Mouse (Mus musculus) lung, embryonic 16.5 days (tissue): ENCODE results near the gene Ppp1r10. TPM values are rescaled to one million over a fixed set of nuclear protein-coding genes. Genes with fewer than 3 reads are reported as not detected.

Experiments
- ATAC-seq: fragments of 200-750 bp; cut with Nextera tagmentation; 2 replicates; pipeline ENCODE4 v1.8.0; 2017; ENCODE audit warnings: low read depth, mild to moderate bottlenecking, moderate library complexity
- H3K27ac ChIP-seq: fragments of 300-500 bp; sonication (generic); 2 replicates; pipeline ENCODE4 v1.5.1; 2014; ENCODE audit warnings: mild to moderate bottlenecking, control low read depth, low read length
- H3K27me3 ChIP-seq: fragments of 300-500 bp; sonication (generic); 2 replicates; pipeline ENCODE4 v1.6.1; 2014; ENCODE audit warnings: low read depth, low read length, mixed read lengths; ENCODE audit not compliant: control insufficient read depth, insufficient read depth
- H3K36me3 ChIP-seq: fragments of 300-500 bp; sonication (generic); 2 replicates; pipeline ENCODE4 v1.6.1; 2014; ENCODE audit warnings: low read length; ENCODE audit not compliant: control insufficient read depth, insufficient read depth
- H3K4me1 ChIP-seq: fragments of 300-500 bp; sonication (generic); replicated peaks from 2 replicates; pipeline ENCODE4 v1.6.1; 2014; ENCODE audit warnings: low read length, mixed read lengths; ENCODE audit not compliant: control insufficient read depth, insufficient read depth
- H3K4me2 ChIP-seq: fragments of 300-500 bp; sonication (generic); 2 replicates; pipeline ENCODE4 v1.6.1; 2014; ENCODE audit warnings: low read depth, low read length, control low read depth
- H3K4me3 ChIP-seq: fragments of 300-500 bp; sonication (generic); 2 replicates; pipeline ENCODE4 v1.5.1; 2014; ENCODE audit warnings: mild to moderate bottlenecking, low read length, control low read depth
- H3K9ac ChIP-seq: fragments of 300-500 bp; sonication (generic); 2 replicates; pipeline ENCODE4 v1.6.1; 2014; ENCODE audit warnings: low read length, control low read depth
- H3K9me3 ChIP-seq: fragments of 300-500 bp; sonication (generic); 2 replicates; pipeline ENCODE4 v1.6.1; 2016; ENCODE audit warnings: low read length; ENCODE audit not compliant: control insufficient read depth
- WGBS: fragments of 180-500 bp; shearing (Covaris S2); extraction: QIAGEN DNeasy Blood & Tissue Kit; methylation state at CpG from one replicate; pipeline ENCODE4 v1.1.7; 2014; 5-methylcytosine and 5-hydroxymethylcytosine counted together
- polyA plus RNA-seq: library from polyadenylated mRNA; unstranded; fragments of >200 nt; fragmentation: Nextera tagmentation; extraction: Ambion mirVana; gene quantifications from 2 replicates; pipeline ENCODE4 v1.2.1, GENCODE M21; 2015

Ppp1r10 gene
- polyA plus RNA-seq, 1 experiment from 2014 or later = 40.5 TPM

GRCm38 (mm10) chr17:35900636-35901035 is 15.6 kb upstream of the Ppp1r10 start:
- Histone ChIP-seq H3K4me3 (no peak overlapping the region), H3K4me2 (no peak overlapping the region), H3K36me3 (peaks cover 8% of the 10 kb centered on the region; the same call in 1 of the 2 replicates), H3K4me1 (peaks cover 10% of the 10 kb centered on the region), H3K9ac (no peak overlapping the region), H3K27ac (no peak overlapping the region), H3K27me3 (no peaks in the 10 kb centered on the region), H3K9me3 (no peaks in the 10 kb centered on the region)
- no peak for ATAC-seq
- 86% methylated on average over 3 of the region's 3 CpGs for WGBS

- WGBS = 79% methylated on average over 9 of the region's 9 CpGs
- no peak overlapping the region for H3K4me3 ChIP-seq
- no peaks in the 10 kb centered on the region for H3K27me3 ChIP-seq
- H3K27ac ChIP-seq = peak overlapping the region; percentile 45
- no peak overlapping the region for H3K4me2 ChIP-seq
- H3K9me3 ChIP-seq = no peaks in the 10 kb centered on the region
- H3K4me1 ChIP-seq = peaks cover 5% of the 10 kb centered on the region
- no peak overlapping the region for H3K9ac ChIP-seq
- peaks cover 16% of the 10 kb centered on the region for H3K36me3 ChIP-seq
- ATAC-seq = peak; percentile 65
Measured at GRCm38 (mm10) chr17:35903343-35903991, 12.8 kb upstream of the Ppp1r10 start.

GRCm38 (mm10) chr17:35903992-35904355 is 12.3 kb upstream of the Ppp1r10 start:
- H3K4me2 ChIP-seq = no peak overlapping the region
- peak overlapping the region; percentile 45; the same call in 1 of the 2 replicates for H3K27ac ChIP-seq
- H3K4me3 ChIP-seq = no peak overlapping the region
- no peaks in the 10 kb centered on the region for H3K9me3 ChIP-seq
- ATAC-seq = no peak
- peaks cover 16% of the 10 kb centered on the region for H3K36me3 ChIP-seq
- peaks cover 10% of the 10 kb centered on the region for H3K4me1 ChIP-seq
- H3K27me3 ChIP-seq = no peaks in the 10 kb centered on the region
- 68% methylated on average over 4 of the region's 4 CpGs for WGBS
- H3K9ac ChIP-seq = no peak overlapping the region

- WGBS = 86% methylated on average over 1 of the region's 1 CpGs
- H3K4me1 ChIP-seq = peaks cover 16% of the 10 kb centered on the region
- no peak for ATAC-seq
- no peak overlapping the region for H3K4me3 ChIP-seq
- H3K27me3 ChIP-seq = no peaks in the 10 kb centered on the region
- no peaks in the 10 kb centered on the region for H3K9me3 ChIP-seq
- H3K9ac ChIP-seq = no peak overlapping the region
- H3K27ac ChIP-seq = no peak overlapping the region
- H3K4me2 ChIP-seq = no peak overlapping the region
- H3K36me3 ChIP-seq = peaks cover 16% of the 10 kb centered on the region
Measured at GRCm38 (mm10) chr17:35905587-35905986, 10.6 kb upstream of the Ppp1r10 start.

- no peaks in the 10 kb centered on the region for H3K27me3 ChIP-seq
- no peak overlapping the region for H3K4me2 ChIP-seq
- H3K9me3 ChIP-seq = no peaks in the 10 kb centered on the region
- ATAC-seq = no peak
- peaks cover 16% of the 10 kb centered on the region for H3K4me1 ChIP-seq
- H3K27ac ChIP-seq = no peak overlapping the region
- WGBS = 67% methylated on average over 2 of the region's 2 CpGs
- H3K4me3 ChIP-seq = no peak overlapping the region
- no peak overlapping the region for H3K9ac ChIP-seq
- H3K36me3 ChIP-seq = peaks cover 18% of the 10 kb centered on the region
Measured at GRCm38 (mm10) chr17:35907609-35908008, 8.6 kb upstream of the Ppp1r10 start.

DNA sequence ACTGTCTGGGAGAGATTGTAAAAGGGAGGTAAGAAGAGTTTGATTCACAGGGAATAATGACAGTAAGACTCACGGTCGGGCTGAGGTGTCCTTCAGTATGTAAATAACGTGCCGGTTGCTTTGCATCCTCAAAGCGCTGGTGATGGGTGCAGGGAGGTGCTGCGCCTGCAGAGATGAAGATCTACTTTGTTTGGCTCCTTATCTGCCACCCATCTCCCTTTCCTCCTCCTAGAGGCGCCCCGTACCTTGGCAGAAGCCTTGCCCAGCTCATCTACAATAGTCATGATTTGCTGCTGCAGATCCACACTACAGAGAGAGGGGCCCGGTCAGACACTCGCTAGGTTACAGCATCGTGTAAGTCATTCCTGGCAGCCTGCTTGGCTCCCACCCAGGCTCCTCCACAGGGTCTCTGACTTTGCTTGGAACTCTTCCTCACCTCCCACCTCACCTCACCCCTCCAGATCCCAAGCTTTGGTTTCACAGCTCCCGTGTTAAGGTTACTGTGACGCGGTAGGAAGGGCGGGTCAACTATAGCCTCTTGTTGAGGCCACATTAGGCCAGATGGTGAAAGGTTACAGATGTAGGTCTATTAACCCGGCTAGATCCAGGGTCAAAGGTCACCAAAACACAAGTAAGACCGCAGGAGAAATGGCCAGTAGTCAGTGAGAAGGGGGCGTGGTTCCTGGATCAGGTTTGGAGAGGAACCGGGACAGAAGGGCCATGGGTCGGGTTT is 6.9 kb upstream of the Ppp1r10 start:
- ATAC-seq = peak; percentile 44
- Histone ChIP-seq H3K27ac (peak overlapping the region; percentile 11), H3K4me3 (peak overlapping the region; percentile 64), H3K4me1 (peaks cover 11% of the 10 kb centered on the region), H3K27me3 (no peaks in the 10 kb centered on the region), H3K9me3 (no peaks in the 10 kb centered on the region), H3K36me3 (peaks cover 18% of the 10 kb centered on the region), H3K4me2 (peak overlapping the region; percentile 95), H3K9ac (peak overlapping the region; percentile 70)
- 14% methylated on average over 20 of the region's 20 CpGs for WGBS

DNA sequence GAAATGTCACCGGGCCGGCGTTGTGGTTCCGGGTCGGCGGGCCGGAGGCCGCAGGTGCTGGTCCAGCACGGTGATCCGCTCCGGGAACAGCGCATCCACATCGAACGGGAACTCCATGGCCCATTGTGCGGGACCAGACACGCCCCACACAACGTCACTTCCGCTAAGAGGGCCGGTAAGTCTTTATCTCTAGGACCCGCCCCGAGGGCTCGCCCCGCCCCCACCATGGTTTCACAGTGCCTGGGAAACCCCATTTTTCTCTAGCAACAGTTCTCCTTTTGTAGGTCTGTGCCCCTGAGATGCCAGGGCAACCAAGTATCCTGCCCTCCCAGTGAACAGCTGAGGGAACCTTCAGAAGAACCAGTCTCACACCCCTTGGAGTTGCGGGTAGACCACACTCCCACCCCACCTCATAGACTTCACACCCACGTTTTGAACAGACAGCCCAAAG is 6.3 kb upstream of the Ppp1r10 start, which contains the start of gene Atat1:
TSS of gene Atat1 (minus strand) at position 157 of the 451 bp plus-strand sequence.
- H3K4me3 ChIP-seq = peak within 1 kb of the TSS; percentile 64
- peak within 1 kb of the TSS; percentile 70 for H3K9ac ChIP-seq
- peak within 1 kb of the TSS; percentile 70 for H3K27ac ChIP-seq
- H3K4me2 ChIP-seq = peak within 1 kb of the TSS; percentile 95
- H3K36me3 ChIP-seq = peaks cover 18% of the 10 kb centered on the region
- H3K4me1 ChIP-seq = peaks cover 11% of the 10 kb centered on the region
- no peaks in the 10 kb centered on the region for H3K27me3 ChIP-seq
- peak; percentile 95 for ATAC-seq
- WGBS = 2% methylated on average over 25 of the region's 25 CpGs
- H3K9me3 ChIP-seq = no peaks in the 10 kb centered on the region

GRCm38 (mm10) chr17:35914975-35915374 is 1.3 kb upstream of the Ppp1r10 start:
- WGBS = 71% methylated on average over 6 of the region's 6 CpGs
- H3K9ac ChIP-seq = no peak overlapping the region
- peak overlapping the region; percentile 85 for H3K4me3 ChIP-seq

GRCm38 (mm10) chr17:35915538-35916296 is 517 bp upstream of the Ppp1r10 start:
- no peak for ATAC-seq
- H3K4me1 ChIP-seq = peaks cover 20% of the 10 kb centered on the region
- H3K4me3 ChIP-seq = peak overlapping the region; percentile 85
- no peaks in the 10 kb centered on the region for H3K27me3 ChIP-seq
- H3K4me2 ChIP-seq = peak overlapping the region; percentile 70
- no peaks in the 10 kb centered on the region for H3K9me3 ChIP-seq
- H3K9ac ChIP-seq = peak overlapping the region; percentile 84
- peak overlapping the region; percentile 97 for H3K27ac ChIP-seq
- WGBS = 2% methylated on average over 28 of the region's 28 CpGs
- peaks cover 13% of the 10 kb centered on the region; the same call in 1 of the 2 replicates for H3K36me3 ChIP-seq

More at GRCm38 (mm10) chr17:35914975-35915374, 1.3 kb upstream of the Ppp1r10 start:
- Histone ChIP-seq H3K27ac (no peak overlapping the region), H3K4me2 (peak overlapping the region; percentile 70; the same call in 1 of the 2 replicates), H3K4me1 (peaks cover 13% of the 10 kb centered on the region), H3K9me3 (no peaks in the 10 kb centered on the region), H3K36me3 (peaks cover 13% of the 10 kb centered on the region; the same call in 1 of the 2 replicates), H3K27me3 (no peaks in the 10 kb centered on the region)
- ATAC-seq = no peak
